Mouse (Mus musculus): Measurements from ENCODE around the gene Ints5.

GRCm38 (mm10) chr19:8852236-8852928 lies 40.4 kb upstream of the Ints5 start:
- TF ChIP-seq CTCF (IDR thresholded peaks at IDR 0.05; ENCODE audit: low read depth, low read length) (no peak), POLR2A (IDR thresholded peaks at IDR 0.05; ENCODE audit: extremely low read depth, insufficient read depth, low read length) (no peak)

Measured in liver, adult 2 months (tissue).